Mouse (Mus musculus) cerebellum, adult 2 months (tissue): ENCODE measurements around the gene Prss48.

Source experiments
- CTCF ChIP-seq: fragments of 200-500 bp; IDR thresholded peaks from 2 replicates; pipeline ENCODE4 v1.5.1; 2011; ENCODE audit warnings: low read depth, mild to moderate bottlenecking, control low read depth, low read length, moderate library complexity, borderline replicate concordance; ENCODE audit not compliant: insufficient read depth
- POLR2A ChIP-seq: fragments of 200-500 bp; IDR thresholded peaks from 2 replicates; pipeline ENCODE4 v1.6.1; 2011; ENCODE audit warnings: low read length, control low read depth, borderline replicate concordance; ENCODE audit not compliant: insufficient read depth

- TF ChIP-seq POLR2A (no peak), CTCF (no peak)
Measured at GRCm38 (mm10) chr3:86047686-86048408, 45.6 kb upstream of the Prss48 start.
